Mouse (Mus musculus): ENCODE results near the gene Pram1.

DNA sequence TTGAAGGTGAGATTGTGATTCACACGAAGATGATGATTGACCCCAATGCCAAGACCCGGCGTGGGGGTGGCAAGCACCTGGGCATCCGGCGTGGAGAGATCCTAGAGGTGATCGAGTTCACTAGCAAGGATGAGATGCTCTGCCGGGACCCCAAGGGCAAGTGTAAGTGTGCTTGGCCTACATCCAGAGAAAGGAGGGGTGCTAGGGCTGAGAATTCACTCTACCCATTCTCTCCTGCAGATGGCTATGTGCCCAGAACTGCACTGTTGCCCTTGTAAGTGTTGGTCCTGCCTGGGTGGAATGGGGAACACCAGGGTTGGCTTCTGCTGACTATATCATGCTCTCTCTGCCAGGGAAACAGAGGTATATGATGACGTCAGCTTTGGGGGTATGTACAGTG lies 7.2 kb downstream of the Pram1 start:
- TF ChIP-seq CHD2 (IDR thresholded peaks at IDR 0.05; ENCODE audit: low read length) = no peak
- no peak for TF ChIP-seq KAT2A (conservative IDR thresholded peaks at IDR 0.05; ENCODE audit: low read depth, low read length)
- no peak for TF ChIP-seq CTCF (IDR thresholded peaks at IDR 0.05 in 2 of 3, conservative IDR thresholded peaks at IDR 0.05 in 1 of 3; ENCODE audit: control insufficient read depth in 1 of 3, insufficient read depth in 1 of 3, low read depth in 2 of 3, low read length in 3 of 3, poor library complexity in 1 of 3, severe bottlenecking in 1 of 3)
- TF ChIP-seq JUND (IDR thresholded peaks at IDR 0.05; ENCODE audit: low read depth, low read length) = no peak
- no peak for TF ChIP-seq POLR2AphosphoS5 (IDR thresholded peaks at IDR 0.05; ENCODE audit: borderline replicate concordance, low read depth, low read length)
- TF ChIP-seq MEF2A (IDR thresholded peaks at IDR 0.05; ENCODE audit: extremely low read depth, insufficient replicate concordance, low read depth, low read length, poor library complexity, severe bottlenecking) = no peak
- TF ChIP-seq HCFC1 (IDR thresholded peaks at IDR 0.05; ENCODE audit: low read depth, low read length) = no peak
- no peak for TF ChIP-seq POLR2A (IDR thresholded peaks at IDR 0.05; ENCODE audit: control insufficient read depth in 1 of 2, insufficient read depth in 1 of 2, low read depth in 1 of 2, low read length in 2 of 2, poor library complexity in 1 of 2)
- no peak; the same call in 1 of the 2 replicates for TF ChIP-seq POLR2AphosphoS2 (IDR thresholded peaks at IDR 0.05; ENCODE audit: low read length)
- TF ChIP-seq SIN3A (IDR thresholded peaks at IDR 0.05; ENCODE audit: low read length) = no peak
- no peak for TF ChIP-seq ZC3H11A (IDR thresholded peaks at IDR 0.05; ENCODE audit: low read depth, low read length)
- TF ChIP-seq EP300 (IDR thresholded peaks at IDR 0.05; ENCODE audit: low read depth in 1 of 2, low read length in 2 of 2) = no peak
- no peak for TF ChIP-seq ZMIZ1 (IDR thresholded peaks at IDR 0.05; ENCODE audit: low read depth, low read length)
- TF ChIP-seq MYB (IDR thresholded peaks at IDR 0.05; ENCODE audit: low read depth, low read length) = no peak
